Mouse (Mus musculus) neutrophil, adult 83 days (primary cell): ENCODE measurements around the gene Cldn19. TPM values are rescaled to one million over a fixed set of nuclear protein-coding genes. Genes with fewer than 3 reads are reported as not detected.

Experiments
- total RNA-seq, 2 experiments: library from RNA; stranded (reverse); gene quantifications; one replicate each; pipeline ENCODE4 v1.2.4; 2023

Cldn19 gene
- not detected for total RNA-seq

DNA sequence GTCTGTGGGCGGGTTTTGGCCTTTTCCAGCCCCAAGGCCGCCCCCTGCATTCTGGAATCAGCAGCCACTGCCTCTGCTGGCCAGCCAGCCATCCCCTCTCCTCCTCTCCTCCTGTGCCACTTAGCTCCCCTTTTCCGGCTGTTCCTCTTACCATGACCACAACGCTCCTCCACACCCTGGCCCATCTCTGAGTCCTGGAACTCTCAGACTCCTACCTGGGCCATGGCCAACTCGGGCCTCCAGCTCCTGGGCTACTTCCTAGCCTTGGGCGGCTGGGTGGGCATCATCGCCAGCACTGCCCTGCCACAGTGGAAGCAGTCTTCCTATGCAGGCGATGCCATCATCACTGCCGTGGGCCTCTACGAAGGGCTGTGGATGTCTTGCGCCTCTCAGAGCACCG lies at the start of gene Cldn19:
Gene Cldn19, plus strand, starts transcription at position 64 of the 400 bp plus-strand sequence.

GRCm38 (mm10) chr4:119218169-119218568 lies 37.0 kb upstream of the Cldn19 start, which contains the start of gene Tmem269:
Gene Tmem269 (minus strand): TSS chr4:119218217.

GRCm38 (mm10) chr4:119232410-119233255 lies 22.6 kb upstream of the Cldn19 start, which contains the start of the genes AU022252 and P3h1:
Gene AU022252 (minus strand): TSS chr4:119232712.
Gene P3h1 (plus strand): TSS chr4:119232915.

DNA sequence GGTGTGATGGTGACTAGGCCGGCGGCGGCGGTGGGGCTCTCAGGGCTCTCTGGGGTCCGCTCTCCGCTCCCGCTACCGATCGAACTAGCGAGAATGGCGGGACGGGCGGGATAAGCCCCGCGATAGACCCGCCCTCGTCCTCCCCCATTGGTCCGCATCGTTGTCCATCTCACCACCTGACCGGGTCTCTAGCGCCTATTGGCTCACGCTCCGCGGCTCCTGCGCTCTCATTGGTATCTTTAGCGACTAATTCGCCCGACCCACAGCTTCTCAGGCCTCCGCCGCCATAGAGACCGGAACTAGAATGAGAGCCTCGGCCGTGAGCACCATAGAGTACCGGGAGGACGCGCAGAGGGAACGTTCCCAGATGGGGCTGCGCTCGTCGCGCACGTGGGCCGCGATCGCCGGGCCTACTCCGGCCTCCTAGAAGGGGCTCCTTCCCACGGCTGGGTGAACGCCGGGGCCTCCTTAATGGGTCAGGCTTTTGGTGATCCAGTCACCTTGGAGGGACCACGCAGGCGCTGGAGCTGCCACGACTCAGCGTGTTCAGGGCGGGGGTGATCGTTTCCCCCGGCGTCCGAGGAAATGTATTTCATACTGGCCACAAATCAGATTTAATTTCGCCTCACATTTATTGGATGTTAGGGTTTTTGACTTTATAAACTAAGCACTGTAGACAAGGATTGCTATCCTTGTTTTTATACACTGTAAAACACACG lies 39.4 kb downstream of the Cldn19 start, which contains the start of gene Ybx1:
Gene Ybx1, minus strand, starts transcription at position 190 of the 719 bp plus-strand sequence.

Other genes starting within 250 kb of the Cldn19 start
- gene Slc2a1, start 146.7 kb upstream of the Cldn19 start, total RNA-seq, result 10 to 100 TPM; 16.5 to 24.6 TPM
- gene Zfp691, start 81.2 kb upstream of the Cldn19 start, total RNA-seq, result 1 to 10 TPM; 4.3 to 6.2 TPM
- gene Ermap, start 65.4 kb upstream of the Cldn19 start, total RNA-seq, result 10 to 100 TPM; 37.8 to 65.9 TPM
- 10 to 100 TPM; 11.6 to 17.7 TPM for gene Svbp, start 60.1 kb upstream of the Cldn19 start, total RNA-seq
- not detected for gene Tmem269, start 37.2 kb upstream of the Cldn19 start, total RNA-seq
- 1 to 10 TPM; 4.4 to 4.9 TPM for gene AU022252, start 22.7 kb upstream of the Cldn19 start, total RNA-seq
- gene P3h1, start 22.5 kb upstream of the Cldn19 start, total RNA-seq, result 1 to 10 TPM; 3.4 to 4.8 TPM
- gene Ybx1, start 39.2 kb downstream of the Cldn19 start, total RNA-seq, result 100 to 1,000 TPM; 321 to 325 TPM
- gene Ppih, start 65.1 kb downstream of the Cldn19 start, total RNA-seq, result 10 to 100 TPM; 18.9 to 23.9 TPM
- gene Ccdc30, start 160.1 kb downstream of the Cldn19 start, total RNA-seq, result not detected
- 1 to 10 TPM; 1.7 to 1.8 TPM for gene Ppcs, start 167.0 kb downstream of the Cldn19 start, total RNA-seq
- not detected for gene Zmynd12, start 167.4 kb downstream of the Cldn19 start, total RNA-seq
- not detected for gene Rimkla, start 237.2 kb downstream of the Cldn19 start, total RNA-seq